Mouse (Mus musculus) stomach, embryonic 14.5 days (tissue): ENCODE data around the gene Hadha. TPM values are rescaled to one million over a fixed set of nuclear protein-coding genes. Genes with fewer than 3 reads are reported as not detected.

Experiments used
- ATAC-seq: fragments of 200-750 bp; cut with Nextera tagmentation; 2 replicates; pipeline ENCODE4 v1.8.0; 2017; ENCODE audit warnings: low read depth, moderate TSS enrichment; ENCODE audit not compliant: insufficient number of reproducible peaks, insufficient read depth, low FRiP score
- H3K27ac ChIP-seq: fragments of 300-500 bp; sonication (generic); 2 replicates; pipeline ENCODE4 v1.5.1; 2014; ENCODE audit warnings: mild to moderate bottlenecking, low read length, moderate library complexity, mixed read lengths
- H3K27me3 ChIP-seq: fragments of 300-500 bp; sonication (generic); 2 replicates; pipeline ENCODE4 v1.6.1; 2014; ENCODE audit warnings: low read length, control low read depth, mixed read lengths; ENCODE audit not compliant: control insufficient read depth, insufficient read depth
- H3K36me3 ChIP-seq: fragments of 300-500 bp; sonication (generic); 2 replicates; pipeline ENCODE4 v1.6.1; 2014; ENCODE audit warnings: mild to moderate bottlenecking, control low read depth, low read length, moderate library complexity, mixed read lengths; ENCODE audit not compliant: control insufficient read depth, insufficient read depth
- H3K4me1 ChIP-seq: fragments of 300-500 bp; sonication (generic); 2 replicates; pipeline ENCODE4 v1.6.1; 2014; ENCODE audit warnings: low read length, control low read depth, mixed read lengths; ENCODE audit not compliant: control insufficient read depth, insufficient read depth
- H3K4me2 ChIP-seq: fragments of 300-500 bp; sonication (generic); replicated peaks from 2 replicates; pipeline ENCODE4 v1.6.1; 2014; ENCODE audit warnings: low read depth, low read length, control low read depth
- H3K4me3 ChIP-seq: fragments of 300-500 bp; sonication (generic); 2 replicates; pipeline ENCODE4 v1.5.1; 2014; ENCODE audit warnings: low read depth, low read length, control low read depth
- H3K9ac ChIP-seq: fragments of 300-500 bp; sonication (generic); replicated peaks from 2 replicates; pipeline ENCODE4 v1.6.1; 2014; ENCODE audit warnings: low read depth, mild to moderate bottlenecking, control low read depth, low read length, moderate library complexity, mixed read lengths
- H3K9me3 ChIP-seq: fragments of 300-500 bp; sonication (generic); 2 replicates; pipeline ENCODE4 v1.6.1; 2016; ENCODE audit warnings: low read depth, low read length, control low read depth; ENCODE audit not compliant: control insufficient read depth
- WGBS: fragments of 180-500 bp; shearing (Covaris S2); extraction: QIAGEN DNeasy Blood & Tissue Kit; methylation state at CpG from one replicate; pipeline ENCODE4 v1.1.7; 2014; 5-methylcytosine and 5-hydroxymethylcytosine counted together
- microRNA counts: library from miRNA; unstranded; fragments of <30 nt; microRNA quantifications from one replicate; lab custom pipeline; 2016
- microRNA-seq: library from miRNA; unstranded; fragments of <30 nt; microRNA quantifications from one replicate; pipeline ENCODE4, GENCODE M21; 2016
- polyA plus RNA-seq: library from polyadenylated mRNA; unstranded; fragments of >200 nt; fragmentation: Nextera tagmentation; extraction: Ambion mirVana; gene quantifications from 2 replicates; pipeline ENCODE4 v1.2.1, GENCODE M21; 2014

Gene Hadha
- polyA plus RNA-seq, 1 experiment from 2014 or later, result 116 TPM

GRCm38 (mm10) chr5:30092701-30093100 is 62.3 kb downstream of the Hadha start:
- H3K27ac ChIP-seq, result no peak overlapping the region
- no peaks in the 10 kb centered on the region for H3K9me3 ChIP-seq
- WGBS, result 52% methylated on average over 13 of the region's 13 CpGs
- no peak overlapping the region for H3K4me3 ChIP-seq
- no peak overlapping the region for H3K4me2 ChIP-seq
- no peaks in the 10 kb centered on the region for H3K27me3 ChIP-seq
- ATAC-seq, result no peak
- no peaks in the 10 kb centered on the region for H3K4me1 ChIP-seq
- no peak overlapping the region for H3K9ac ChIP-seq
- no peaks in the 10 kb centered on the region for H3K36me3 ChIP-seq

- 1% methylated on average over 45 of the region's 45 CpGs for WGBS
- H3K4me3 ChIP-seq, result peak within 1 kb of the TSS; percentile 88
- ATAC-seq, result peak; percentile 94
Observed at GRCm38 (mm10) chr5:30072825-30073821, 81.8 kb downstream of the Hadha start, which contains the start of gene Tyms. Tyms (minus strand) TSS chr5:30073617.

GRCm38 (mm10) chr5:30072377-30072776 is 82.6 kb downstream of the Hadha start:
- Histone ChIP-seq H3K9ac (peak overlapping the region; percentile 77; the same call in 1 of the 2 replicates), H3K27me3 (no peaks in the 10 kb centered on the region), H3K4me3 (peak overlapping the region; percentile 88), H3K36me3 (peaks cover 27% of the 10 kb centered on the region), H3K4me1 (no peaks in the 10 kb centered on the region), H3K9me3 (no peaks in the 10 kb centered on the region), H3K27ac (no peak overlapping the region), H3K4me2 (peak overlapping the region; percentile 75)
- WGBS, result 32% methylated on average over 3 of the region's 3 CpGs
- ATAC-seq, result no peak

More at GRCm38 (mm10) chr5:30072825-30073821, 81.8 kb downstream of the Hadha start, which contains the start of gene Tyms:
- peak within 1 kb of the TSS; percentile 75 for H3K4me2 ChIP-seq
- H3K27ac ChIP-seq, result peak within 1 kb of the TSS; percentile 84
- H3K9me3 ChIP-seq, result no peaks in the 10 kb centered on the region
- H3K9ac ChIP-seq, result peak within 1 kb of the TSS; percentile 77
- peaks cover 20% of the 10 kb centered on the region for H3K36me3 ChIP-seq
- H3K27me3 ChIP-seq, result no peaks in the 10 kb centered on the region
- H3K4me1 ChIP-seq, result no peaks in the 10 kb centered on the region

- ATAC-seq, result no peak
- Histone ChIP-seq H3K9ac (no peak overlapping the region), H3K4me2 (peak overlapping the region; percentile 75), H3K27ac (no peak overlapping the region), H3K36me3 (peaks cover 32% of the 10 kb centered on the region), H3K4me1 (no peaks in the 10 kb centered on the region), H3K27me3 (no peaks in the 10 kb centered on the region), H3K9me3 (no peaks in the 10 kb centered on the region), H3K4me3 (peak overlapping the region; percentile 88; the same call in 1 of the 2 replicates)
- WGBS, result 64% methylated on average over 6 of the region's 6 CpGs
Observed at GRCm38 (mm10) chr5:30071677-30072076, 83.3 kb downstream of the Hadha start.

MicroRNAs encoded within 50 kb of the gene (microRNA counts, 519-probe panel; counts per million panel counts)
- microRNA mmu-miR-1960 (lab: Ali Mortazavi, UCI), result 1,728 counts per million, percentile 12 among the panel's probes with 10 or more counts

Small RNA genes within 50 kb of the gene (microRNA-seq; reads per million reads assigned to microRNA genes)
- 0.78 reads per million for gene Mir1960

Other genes with a start within 250 kb of the Hadha start
- gene Il6, start 142.0 kb downstream of the Hadha start, polyA plus RNA-seq, result not detected in 2 replicates
- gene Tyms, start 81.5 kb downstream of the Hadha start, polyA plus RNA-seq, result 259 and 272 TPM in 2 replicates
- gene Garem2, start 50.0 kb downstream of the Hadha start, polyA plus RNA-seq, result 0.19 and 0.34 TPM in 2 replicates
- gene 3110082J24Rik, start 49.1 kb downstream of the Hadha start, polyA plus RNA-seq, result not detected in 2 replicates
- gene Hadhb, start 86 bp upstream of the Hadha start, polyA plus RNA-seq, result 134 and 164 TPM in 2 replicates
- 0.59 and 0.81 TPM in 2 replicates for gene Adgrf3, start 50.6 kb upstream of the Hadha start, polyA plus RNA-seq
- gene Selenoi, start 77.4 kb upstream of the Hadha start, polyA plus RNA-seq, result 23.9 and 24.4 TPM in 2 replicates
- 0.60 and 0.64 TPM in 2 replicates for gene Drc1, start 126.2 kb upstream of the Hadha start, polyA plus RNA-seq